Mouse (Mus musculus): ENCODE measurements at regions not wholly inside any gene's neighbourhood (a gene's known extent, or its start where the extent isn't known, plus 50 kb on each side); places are given as distances from the start of the nearest gene placed in this dataset.

DNA sequence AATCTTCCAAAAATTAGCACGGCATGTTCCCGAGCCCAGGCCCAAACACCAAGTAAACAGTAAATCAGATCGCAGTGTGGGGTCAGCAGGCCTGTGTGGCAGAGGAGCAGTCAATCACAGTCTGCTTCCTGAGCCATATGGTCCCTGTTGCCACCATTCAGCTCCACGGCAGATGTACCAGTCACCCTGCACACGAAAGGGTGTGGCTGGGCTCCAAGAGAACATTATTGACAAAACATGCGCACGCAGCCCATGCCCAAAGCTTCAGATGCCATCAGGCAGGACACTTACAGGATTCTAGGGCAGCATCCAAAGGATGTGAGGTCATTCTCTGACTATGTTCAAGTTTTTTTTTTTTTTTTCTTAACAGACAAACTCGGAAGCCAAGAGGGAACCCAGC lies 126.6 kb downstream of the Rybp start:
- Histone ChIP-seq H3K4me3 (ENCODE audit: control insufficient read depth in 1 of 2, insufficient read depth in 1 of 2, low read depth in 1 of 2, low read length in 2 of 2) (no peak overlapping the region), H3K27ac (replicated peaks in 1 of 2; ENCODE audit: control insufficient read depth in 1 of 2, insufficient read depth in 1 of 2, low read depth in 2 of 2, low read length in 2 of 2) (no peak overlapping the region), H3K36me3 (ENCODE audit: control insufficient read depth, insufficient read depth, low read length) (no peaks in the 10 kb centered on the region), H3K9ac (ENCODE audit: low read length) (no peak overlapping the region), H3K27me3 (ENCODE audit: control insufficient read depth, insufficient read depth, low read length) (no peaks in the 10 kb centered on the region), H3K4me1 (ENCODE audit: control insufficient read depth in 2 of 2, insufficient read depth in 2 of 2, low read length in 2 of 2) (peaks cover 21 to 29% of the 10 kb centered on the region in 2 experiments), H3K4me2 (ENCODE audit: low read length) (no peak overlapping the region), H3K9me3 (ENCODE audit: control insufficient read depth, low read length) (no peaks in the 10 kb centered on the region)
- ATAC-seq (ENCODE audit: insufficient number of reproducible peaks, insufficient read depth, low FRiP score, low read depth) = no peak
- 85% methylated on average over 8 of the region's 8 CpGs for WGBS

DNA sequence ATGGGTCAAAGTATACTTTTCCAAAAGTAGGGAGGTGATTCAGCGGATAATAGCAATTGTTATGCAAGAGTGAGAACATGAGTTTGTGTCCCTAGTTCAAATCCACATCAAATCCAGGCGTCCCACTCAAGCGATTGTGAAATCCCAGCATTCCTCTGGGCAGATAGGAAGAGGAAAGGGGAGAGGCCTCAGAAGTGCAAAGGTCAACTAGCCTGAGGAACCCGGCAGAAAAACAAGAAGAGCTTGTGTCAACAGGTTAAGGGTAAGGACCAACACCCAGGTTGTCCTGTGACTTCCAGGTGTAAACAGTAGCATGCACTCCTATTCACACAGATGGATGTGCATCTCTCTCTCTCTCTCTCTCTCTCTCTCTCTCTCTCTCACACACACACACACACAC lies 127.5 kb downstream of the Rybp start:
- Histone ChIP-seq H3K9ac (ENCODE audit: low read length) (no peak overlapping the region), H3K9me3 (ENCODE audit: control insufficient read depth, low read length) (no peaks in the 10 kb centered on the region), H3K27ac (replicated peaks in 1 of 2; ENCODE audit: control insufficient read depth in 1 of 2, insufficient read depth in 1 of 2, low read depth in 2 of 2, low read length in 2 of 2) (no peak overlapping the region), H3K4me2 (ENCODE audit: low read length) (no peak overlapping the region), H3K4me3 (ENCODE audit: control insufficient read depth in 1 of 2, insufficient read depth in 1 of 2, low read depth in 1 of 2, low read length in 2 of 2) (no peak overlapping the region), H3K27me3 (ENCODE audit: control insufficient read depth, insufficient read depth, low read length) (no peaks in the 10 kb centered on the region), H3K4me1 (ENCODE audit: control insufficient read depth in 2 of 2, insufficient read depth in 2 of 2, low read length in 2 of 2) (peaks cover 25 to 33% of the 10 kb centered on the region in 2 experiments), H3K36me3 (ENCODE audit: control insufficient read depth, insufficient read depth, low read length) (no peaks in the 10 kb centered on the region)
- ATAC-seq (ENCODE audit: insufficient number of reproducible peaks, insufficient read depth, low FRiP score, low read depth) = no peak
- WGBS = 55% methylated on average over 4 of the region's 4 CpGs

DNA sequence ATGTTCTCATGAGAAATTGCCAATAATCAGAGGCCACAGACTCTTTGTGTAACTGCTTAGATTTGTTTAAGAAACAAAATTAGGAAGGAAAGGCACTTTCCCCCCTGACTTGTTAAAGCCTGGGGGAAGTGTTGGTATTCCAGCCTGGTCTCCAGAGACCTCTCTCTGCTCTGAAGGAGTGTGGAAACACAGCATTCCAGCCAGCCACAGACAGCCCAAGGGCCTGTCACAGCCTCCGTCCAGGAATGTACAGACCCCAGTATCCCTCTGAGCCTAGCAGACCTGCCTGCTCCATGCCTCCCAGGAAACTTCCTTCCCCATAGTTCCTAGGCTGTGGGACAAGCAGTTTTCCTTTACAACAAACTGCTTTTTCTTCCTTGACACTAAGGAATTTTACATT lies 128.0 kb downstream of the Rybp start:
- H3K27me3 ChIP-seq (ENCODE audit: control insufficient read depth, insufficient read depth, low read length) = no peaks in the 10 kb centered on the region
- WGBS = 9% methylated on average over 1 of the region's 1 CpGs
- H3K4me1 ChIP-seq (ENCODE audit: control insufficient read depth in 2 of 2, insufficient read depth in 2 of 2, low read length in 2 of 2) = peaks cover 25 to 33% of the 10 kb centered on the region in 2 experiments
- H3K4me2 ChIP-seq (ENCODE audit: low read length) = no peak overlapping the region
- no peaks in the 10 kb centered on the region for H3K36me3 ChIP-seq (ENCODE audit: control insufficient read depth, insufficient read depth, low read length)
- H3K27ac ChIP-seq (replicated peaks in 1 of 2; ENCODE audit: control insufficient read depth in 1 of 2, insufficient read depth in 1 of 2, low read depth in 2 of 2, low read length in 2 of 2) = no peak overlapping the region
- no peak overlapping the region for H3K4me3 ChIP-seq (ENCODE audit: control insufficient read depth in 1 of 2, insufficient read depth in 1 of 2, low read depth in 1 of 2, low read length in 2 of 2)
- no peak overlapping the region for H3K9ac ChIP-seq (ENCODE audit: low read length)
- no peak for ATAC-seq (ENCODE audit: insufficient number of reproducible peaks, insufficient read depth, low FRiP score, low read depth)
- no peaks in the 10 kb centered on the region for H3K9me3 ChIP-seq (ENCODE audit: control insufficient read depth, low read length)

DNA sequence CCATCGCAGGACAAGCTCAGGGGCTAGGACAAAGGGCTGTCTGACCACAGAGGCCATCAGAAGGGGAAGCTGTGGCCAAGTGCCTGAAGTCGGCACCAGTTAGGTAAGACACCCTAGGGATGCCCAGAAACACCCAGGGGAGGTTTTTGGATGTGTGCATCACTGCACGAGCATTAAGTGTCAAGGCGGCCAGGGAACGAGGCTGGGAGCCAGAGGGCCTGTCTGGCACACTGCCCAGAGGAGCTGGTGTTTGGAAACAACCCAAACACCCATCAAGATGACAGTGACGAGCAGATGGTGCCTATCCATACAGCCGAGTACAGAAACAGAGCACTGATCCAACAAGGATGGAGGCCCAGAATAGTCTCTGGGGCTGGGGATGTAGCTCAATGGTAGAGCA lies 130.0 kb downstream of the Rybp start:
- no peaks in the 10 kb centered on the region for H3K27me3 ChIP-seq (ENCODE audit: control insufficient read depth, insufficient read depth, low read length)
- H3K4me2 ChIP-seq (ENCODE audit: low read length) = no peak overlapping the region
- no peak overlapping the region for H3K9ac ChIP-seq (ENCODE audit: low read length)
- peaks cover 15 to 21% of the 10 kb centered on the region in 2 experiments for H3K4me1 ChIP-seq (ENCODE audit: control insufficient read depth in 2 of 2, insufficient read depth in 2 of 2, low read length in 2 of 2)
- H3K9me3 ChIP-seq (ENCODE audit: control insufficient read depth, low read length) = no peaks in the 10 kb centered on the region
- no peaks in the 10 kb centered on the region for H3K36me3 ChIP-seq (ENCODE audit: control insufficient read depth, insufficient read depth, low read length)
- ATAC-seq (ENCODE audit: insufficient number of reproducible peaks, insufficient read depth, low FRiP score, low read depth) = peak; percentile 32
- no peak overlapping the region for H3K27ac ChIP-seq (replicated peaks in 1 of 2; ENCODE audit: control insufficient read depth in 1 of 2, insufficient read depth in 1 of 2, low read depth in 2 of 2, low read length in 2 of 2)
- no peak overlapping the region for H3K4me3 ChIP-seq (ENCODE audit: control insufficient read depth in 1 of 2, insufficient read depth in 1 of 2, low read depth in 1 of 2, low read length in 2 of 2)
- 10% methylated on average over 7 of the region's 7 CpGs for WGBS

DNA sequence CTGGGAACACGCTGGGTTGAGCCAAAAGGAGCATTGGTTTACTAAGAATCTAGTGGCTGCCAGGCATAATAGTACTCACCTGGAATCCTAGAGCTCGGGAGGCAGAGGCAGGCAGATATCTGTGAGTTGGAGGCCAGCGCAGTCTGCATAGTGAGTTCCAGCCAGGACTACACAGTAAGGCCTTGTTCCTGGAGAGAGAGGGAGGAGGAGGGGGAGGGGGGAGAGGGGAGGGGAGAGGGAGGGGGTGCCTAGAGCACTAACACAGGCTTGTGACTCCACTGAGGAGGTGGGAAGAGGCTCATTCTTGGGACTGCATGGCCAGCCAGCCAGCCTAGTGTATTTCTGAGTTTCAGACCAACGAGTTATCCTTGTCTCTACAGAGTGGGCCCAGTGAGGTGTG lies 131.1 kb downstream of the Rybp start:
- no peaks in the 10 kb centered on the region for H3K9me3 ChIP-seq (ENCODE audit: control insufficient read depth, low read length)
- WGBS = 77% methylated on average over 4 of the region's 4 CpGs
- H3K4me1 ChIP-seq (ENCODE audit: control insufficient read depth in 2 of 2, insufficient read depth in 2 of 2, low read length in 2 of 2) = peaks cover 15 to 21% of the 10 kb centered on the region in 2 experiments
- no peak overlapping the region for H3K4me2 ChIP-seq (ENCODE audit: low read length)
- no peaks in the 10 kb centered on the region for H3K27me3 ChIP-seq (ENCODE audit: control insufficient read depth, insufficient read depth, low read length)
- no peak overlapping the region for H3K4me3 ChIP-seq (ENCODE audit: control insufficient read depth in 1 of 2, insufficient read depth in 1 of 2, low read depth in 1 of 2, low read length in 2 of 2)
- ATAC-seq (ENCODE audit: insufficient number of reproducible peaks, insufficient read depth, low FRiP score, low read depth) = no peak
- H3K27ac ChIP-seq (replicated peaks in 1 of 2; ENCODE audit: control insufficient read depth in 1 of 2, insufficient read depth in 1 of 2, low read depth in 2 of 2, low read length in 2 of 2) = no peak overlapping the region; a peak in 1 of 4 replicates
- H3K9ac ChIP-seq (ENCODE audit: low read length) = no peak overlapping the region
- H3K36me3 ChIP-seq (ENCODE audit: control insufficient read depth, insufficient read depth, low read length) = no peaks in the 10 kb centered on the region

DNA sequence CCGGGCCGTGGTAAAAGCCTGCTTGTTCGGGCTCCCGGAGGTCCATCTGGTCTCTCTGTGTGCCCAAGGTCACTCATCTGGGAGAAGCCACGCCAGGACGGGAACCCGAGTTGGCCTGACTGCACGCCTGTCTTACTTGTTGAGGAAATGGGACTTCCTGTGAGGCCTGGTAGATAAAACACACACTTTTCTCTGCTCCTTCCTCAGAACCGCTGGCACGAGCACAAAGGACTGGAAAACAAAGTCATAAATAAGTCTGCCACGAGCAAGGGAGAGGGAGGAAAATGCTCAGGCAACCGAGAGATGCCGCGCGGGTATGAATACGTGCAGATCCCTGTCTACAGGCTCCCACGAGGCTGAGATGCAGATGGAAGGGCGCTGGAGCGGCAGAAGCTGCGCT lies 131.6 kb downstream of the Rybp start:
- no peak for ATAC-seq (ENCODE audit: insufficient number of reproducible peaks, insufficient read depth, low FRiP score, low read depth)
- Histone ChIP-seq H3K4me3 (ENCODE audit: control insufficient read depth in 1 of 2, insufficient read depth in 1 of 2, low read depth in 1 of 2, low read length in 2 of 2) (no peak overlapping the region), H3K4me1 (ENCODE audit: control insufficient read depth in 2 of 2, insufficient read depth in 2 of 2, low read length in 2 of 2) (peaks cover 18 to 21% of the 10 kb centered on the region in 2 experiments), H3K9ac (ENCODE audit: low read length) (no peak overlapping the region), H3K27ac (replicated peaks in 1 of 2; ENCODE audit: control insufficient read depth in 1 of 2, insufficient read depth in 1 of 2, low read depth in 2 of 2, low read length in 2 of 2) (peak overlapping the region; percentile 40 to 42; a peak in 1 of 4 replicates), H3K27me3 (ENCODE audit: control insufficient read depth, insufficient read depth, low read length) (no peaks in the 10 kb centered on the region), H3K9me3 (ENCODE audit: control insufficient read depth, low read length) (no peaks in the 10 kb centered on the region), H3K36me3 (ENCODE audit: control insufficient read depth, insufficient read depth, low read length) (no peaks in the 10 kb centered on the region), H3K4me2 (ENCODE audit: low read length) (0 out of 2 replicates have a peak overlapping the region, but pooled peaks have one; percentile 11)
- WGBS = 61% methylated on average over 20 of the region's 20 CpGs

DNA sequence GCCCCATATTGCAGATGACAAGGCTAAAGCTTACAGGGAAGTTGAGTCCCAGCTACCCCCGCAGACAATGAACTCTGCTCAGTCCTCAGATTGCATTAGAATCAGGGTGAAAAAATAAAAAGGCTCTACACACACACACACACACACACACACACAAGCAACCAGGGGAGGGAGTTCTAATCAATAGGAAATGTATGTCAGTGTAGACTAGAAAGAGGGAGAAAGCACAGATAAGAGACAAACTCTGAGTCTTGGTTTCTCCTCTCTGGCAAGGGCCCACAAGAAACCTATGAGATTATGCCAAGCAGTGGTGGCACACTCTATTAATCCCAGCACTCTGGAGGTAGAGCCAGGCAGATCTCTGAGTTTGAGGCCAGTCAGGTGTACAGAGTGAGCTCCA lies 135.8 kb downstream of the Rybp start:
- peaks cover 18 to 20% of the 10 kb centered on the region in 2 experiments for H3K4me1 ChIP-seq (ENCODE audit: control insufficient read depth in 2 of 2, insufficient read depth in 2 of 2, low read length in 2 of 2)
- 87% methylated on average over 1 of the region's 1 CpGs for WGBS
- no peak for ATAC-seq (ENCODE audit: insufficient number of reproducible peaks, insufficient read depth, low FRiP score, low read depth)

DNA sequence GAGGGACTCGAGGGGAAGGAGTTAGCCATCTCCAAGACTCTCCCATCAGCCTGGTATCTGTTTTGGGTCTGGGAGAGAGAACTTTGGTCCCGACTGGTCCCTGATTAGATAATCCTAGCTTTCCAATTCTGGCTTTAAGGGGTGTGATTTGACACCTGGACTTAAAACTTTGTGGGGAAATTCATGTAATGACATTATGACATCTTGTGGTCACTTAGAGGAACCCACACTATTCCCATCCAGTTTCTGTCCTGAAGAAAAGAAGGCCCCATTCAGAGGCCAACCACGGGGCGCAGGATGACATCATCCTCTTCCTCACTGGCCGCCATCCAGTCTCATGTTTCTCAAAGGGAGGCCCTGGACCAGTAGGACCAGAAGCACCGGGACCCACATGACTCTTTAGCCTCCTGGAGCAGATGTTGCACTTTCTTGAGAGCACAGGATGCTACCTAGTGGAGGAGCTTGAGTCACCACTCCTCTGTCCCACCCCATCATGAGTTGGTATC lies 136.5 kb downstream of the Rybp start:
- Histone ChIP-seq H3K9me3 (ENCODE audit: control insufficient read depth, low read length) (no peaks in the 10 kb centered on the region), H3K27me3 (ENCODE audit: control insufficient read depth, insufficient read depth, low read length) (peaks cover under 1% of the 10 kb centered on the region; the same call in 1 of the 2 replicates), H3K36me3 (ENCODE audit: control insufficient read depth, insufficient read depth, low read length) (no peaks in the 10 kb centered on the region), H3K27ac (replicated peaks in 1 of 2; ENCODE audit: control insufficient read depth in 1 of 2, insufficient read depth in 1 of 2, low read depth in 2 of 2, low read length in 2 of 2) (no peak overlapping the region), H3K4me3 (ENCODE audit: control insufficient read depth in 1 of 2, insufficient read depth in 1 of 2, low read depth in 1 of 2, low read length in 2 of 2) (no peak overlapping the region), H3K9ac (ENCODE audit: low read length) (no peak overlapping the region), H3K4me1 (ENCODE audit: control insufficient read depth in 2 of 2, insufficient read depth in 2 of 2, low read length in 2 of 2) (peaks cover 16 to 18% of the 10 kb centered on the region in 2 experiments), H3K4me2 (ENCODE audit: low read length) (no peak overlapping the region)
- ATAC-seq (ENCODE audit: insufficient number of reproducible peaks, insufficient read depth, low FRiP score, low read depth) = no peak
- WGBS = 35% methylated on average over 6 of the region's 6 CpGs

More for the DNA sequence above, 135.8 kb downstream of the Rybp start:
- Histone ChIP-seq H3K27ac (replicated peaks in 1 of 2; ENCODE audit: control insufficient read depth in 1 of 2, insufficient read depth in 1 of 2, low read depth in 2 of 2, low read length in 2 of 2) (no peak overlapping the region), H3K9me3 (ENCODE audit: control insufficient read depth, low read length) (no peaks in the 10 kb centered on the region), H3K9ac (ENCODE audit: low read length) (no peak overlapping the region), H3K4me3 (ENCODE audit: control insufficient read depth in 1 of 2, insufficient read depth in 1 of 2, low read depth in 1 of 2, low read length in 2 of 2) (no peak overlapping the region), H3K36me3 (ENCODE audit: control insufficient read depth, insufficient read depth, low read length) (no peaks in the 10 kb centered on the region), H3K4me2 (ENCODE audit: low read length) (no peak overlapping the region), H3K27me3 (ENCODE audit: control insufficient read depth, insufficient read depth, low read length) (no peaks in the 10 kb centered on the region)

All from heart, embryonic 14.5 days (tissue).